In genomic region chr17:12757990-12758389, GRCm38 (mm10) we compare ENCODE assay signal across 7 mouse cellular contexts. TPM values are rescaled to one million over a fixed set of nuclear protein-coding genes. Genes with fewer than 3 reads are reported as not detected.
DNase-seq lines count a peak whose midpoint lies in the region; ATAC-seq and TF ChIP-seq lines count a peak whose summit lies in the region.

No protein-coding gene starts in this region.

- 67% methylated on average over 5 of the region's 5 CpGs for WGBS in midbrain, postnatal 0 days
- WGBS in midbrain, embryonic 13.5 days = 79% methylated on average over 5 of the region's 5 CpGs

- no peak overlapping the region for H3K27ac ChIP-seq in midbrain, postnatal 0 days (ENCODE audit: low read depth, low read length)
- H3K27ac ChIP-seq in midbrain, embryonic 13.5 days = no peak overlapping the region

- no peak for ATAC-seq in midbrain, postnatal 0 days (ENCODE audit: low FRiP score)
- ATAC-seq in midbrain, embryonic 13.5 days = no peak
- no peak for ATAC-seq in erythroid progenitor cell, adult 5-6 weeks (replicated peaks; ENCODE audit: low FRiP score, poor library complexity, severe bottlenecking)

- no peak overlapping the region for H3K9ac ChIP-seq in midbrain, postnatal 0 days (replicated peaks; ENCODE audit: low read length, poor library complexity, severe bottlenecking)
- no peak overlapping the region for H3K9ac ChIP-seq in midbrain, embryonic 13.5 days (replicated peaks)

- H3K9me3 ChIP-seq in midbrain, postnatal 0 days (ENCODE audit: low read length) = no peaks in the 10 kb centered on the region
- no peaks in the 10 kb centered on the region for H3K9me3 ChIP-seq in midbrain, embryonic 13.5 days

- no peaks in the 10 kb centered on the region for H3K4me1 ChIP-seq in midbrain, postnatal 0 days (ENCODE audit: insufficient read depth, low read length)
- peaks cover 4% of the 10 kb centered on the region; the same call in 1 of the 2 replicates for H3K4me1 ChIP-seq in midbrain, embryonic 13.5 days (replicated peaks)

- peak; percentile 59 for DNase-seq in midbrain, postnatal 0 days (ENCODE audit: low spot score)
- DNase-seq in adrenal gland, postnatal 10 days = peak; percentile 75
- DNase-seq in cerebellum, postnatal 36 days = peak; percentile 90 to 91
- DNase-seq in left cerebral cortex, adult 9 months (ENCODE audit: low spot score in 2 of 2) = peak; percentile 46 to 51
- DNase-seq in spleen, adult 18-20 months = no peak

- no peaks in the 10 kb centered on the region for H3K36me3 ChIP-seq in midbrain, postnatal 0 days (ENCODE audit: insufficient read depth, low read length)
- no peaks in the 10 kb centered on the region for H3K36me3 ChIP-seq in midbrain, embryonic 13.5 days

- TF ChIP-seq CTCF in midbrain, postnatal 0 days (IDR thresholded peaks at IDR 0.05) = no peak

- H3K27me3 ChIP-seq in midbrain, postnatal 0 days (ENCODE audit: insufficient read depth, low read length) = no peaks in the 10 kb centered on the region
- no peaks in the 10 kb centered on the region for H3K27me3 ChIP-seq in midbrain, embryonic 13.5 days

- no peak overlapping the region for H3K4me3 ChIP-seq in midbrain, postnatal 0 days (ENCODE audit: low read depth, low read length)
- no peak overlapping the region for H3K4me3 ChIP-seq in midbrain, embryonic 13.5 days (replicated peaks)

- H3K4me2 ChIP-seq in midbrain, postnatal 0 days (ENCODE audit: low read depth, low read length, poor library complexity, severe bottlenecking) = no peak overlapping the region
- no peak overlapping the region for H3K4me2 ChIP-seq in midbrain, embryonic 13.5 days (replicated peaks)

RNA-seq across cellular contexts. Expression of gene Igf2r, which starts 11.5 kb away (rescaled TPM):
- 31.7 and 44.2 TPM in 2 replicates for total RNA-seq in midbrain, postnatal 0 days (2014; rRNA removed)
- 5.0 and 5.4 TPM in 2 replicates for polyA plus RNA-seq in midbrain, postnatal 0 days (2015; fragmentation: Nextera tagmentation; extraction: Ambion mirVana)
- polyA plus RNA-seq in midbrain, embryonic 13.5 days (2015; fragmentation: Nextera tagmentation; extraction: Ambion mirVana) = 11.0 and 11.2 TPM in 2 replicates
- total RNA-seq in adrenal gland, postnatal 10 days (2021) = 10 to 100 TPM; 60.7 to 77.0 TPM
- total RNA-seq in erythroid progenitor cell, adult 5-6 weeks (2015; ENCODE audit: low replicate concordance) = 1.7 and 2.2 TPM in 2 replicates
- total RNA-seq in erythroid progenitor cell, adult 5-6 weeks (2017; ENCODE audit: low replicate concordance) = 5.4 and 12.9 TPM in 2 replicates

Comparison
In these comparisons a context has a peak if more than half of its experiments do, and no peak if none do; other contexts are left out.
1. DNase-seq: peak in midbrain, postnatal 0 days (single experiment), adrenal gland, postnatal 10 days (single experiment), cerebellum, postnatal 36 days (2 of 2) and left cerebral cortex, adult 9 months (2 of 2); none in spleen, adult 18-20 months (0 of 2).